Mouse (Mus musculus): Measurements from ENCODE around the gene Etl4. TPM values are rescaled to one million over a fixed set of nuclear protein-coding genes. Genes with fewer than 3 reads are reported as not detected.
A peak's percentile ranks its signal among the peaks of the same experiment; 100 is the strongest.

The Etl4 gene
- polyA plus RNA-seq, 1 experiment from 2014 or later, result 10.8 TPM

DNA sequence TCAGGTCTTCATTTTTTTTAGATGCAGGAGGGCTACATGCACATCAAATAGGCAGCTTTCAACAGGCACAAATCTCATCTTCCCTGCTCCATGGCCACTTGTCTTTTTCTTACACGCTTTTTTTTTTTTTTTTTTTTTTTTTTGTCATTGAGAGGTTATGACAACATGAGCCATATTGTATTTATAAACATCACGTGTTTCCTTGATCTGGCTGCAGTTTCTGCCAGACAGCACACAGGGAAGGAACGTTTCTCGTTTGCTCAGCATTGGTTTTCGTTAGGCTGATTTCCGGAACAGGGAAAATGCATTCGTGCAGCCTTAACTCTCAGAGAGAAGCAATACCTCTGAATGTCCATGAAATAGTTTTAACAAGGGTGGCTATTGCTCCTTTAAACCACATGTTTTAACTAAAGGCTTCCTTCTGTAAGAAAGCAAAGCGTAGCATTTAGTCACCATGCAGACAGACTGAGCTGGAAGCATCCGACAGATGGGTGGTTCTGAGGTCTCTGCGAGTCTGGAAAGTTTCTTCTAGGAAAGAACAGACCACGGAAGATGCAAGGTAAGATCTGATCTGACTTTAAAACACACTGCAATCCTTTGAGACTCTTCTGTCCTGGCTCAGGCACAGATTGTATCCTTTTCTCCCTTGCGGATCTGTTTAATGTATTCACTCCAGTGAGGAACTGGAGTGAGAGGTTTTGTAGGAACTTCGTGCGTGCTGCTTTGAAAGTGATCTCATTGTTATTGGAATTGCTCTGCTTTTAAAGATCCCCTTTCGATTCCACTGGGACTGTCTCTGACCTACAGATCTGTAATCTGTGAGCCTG is 812.8 kb downstream of the Etl4 start:
- WGBS, result 29% methylated on average over 15 of the region's 15 CpGs

DNA sequence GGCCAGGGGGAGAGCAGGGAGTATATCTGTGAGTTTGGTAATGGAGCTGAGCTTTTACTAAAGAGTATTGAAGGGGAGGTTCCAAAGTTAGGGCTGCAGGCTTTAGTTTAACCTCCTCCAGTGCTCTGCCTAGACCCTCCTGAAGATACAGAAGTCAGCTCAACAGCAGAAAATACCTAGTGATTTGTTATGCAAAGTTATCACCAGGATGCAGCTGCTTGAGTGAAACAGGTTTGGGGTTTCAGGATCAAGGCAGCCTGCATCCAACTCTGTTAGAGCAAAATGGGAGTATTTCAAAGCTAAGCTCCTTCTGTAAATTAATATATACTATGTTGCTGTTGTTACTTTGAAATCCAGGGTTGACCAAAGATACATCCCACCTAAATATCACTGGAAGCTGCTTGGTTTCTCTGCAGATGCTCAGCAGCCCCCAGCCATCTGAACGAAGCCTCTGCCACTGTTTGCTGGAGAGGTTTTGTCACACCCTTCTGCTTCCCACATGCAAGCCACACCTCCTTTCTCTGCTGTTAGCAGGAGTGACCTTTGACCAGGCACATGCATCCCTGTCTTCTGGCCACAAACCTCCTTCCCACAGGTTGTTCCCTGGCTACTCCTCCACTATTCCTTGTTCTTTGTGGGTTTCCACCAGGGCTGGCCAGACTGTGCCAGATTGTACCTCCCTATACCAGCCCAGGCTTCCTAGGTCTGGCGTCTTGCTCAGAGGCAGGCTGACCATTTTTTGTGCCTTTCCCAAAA is 814.6 kb downstream of the Etl4 start:
- Histone ChIP-seq H3K36me3 (ENCODE audit: control insufficient read depth, insufficient read depth) (no peaks in the 10 kb centered on the region), H3K27me3 (ENCODE audit: control insufficient read depth, insufficient read depth, low read length) (no peaks in the 10 kb centered on the region), H3K9ac (ENCODE audit: low read length) (no peak overlapping the region), H3K4me1 (ENCODE audit: control insufficient read depth, insufficient read depth, low read length) (peaks cover 13% of the 10 kb centered on the region; the same call in 1 of the 2 replicates), H3K4me3 (ENCODE audit: low read length) (no peak overlapping the region), H3K9me3 (replicated peaks; ENCODE audit: control insufficient read depth, low read length) (no peaks in the 10 kb centered on the region), H3K4me2 (ENCODE audit: low read depth, low read length) (peak overlapping the region; percentile 57; the same call in 1 of the 2 replicates), H3K27ac (ENCODE audit: low read length) (no peak overlapping the region)
- WGBS, result 48% methylated on average over 2 of the region's 2 CpGs
- ATAC-seq (replicated peaks; ENCODE audit: extremely low read depth, insufficient read depth, low FRiP score), result no peak

More for the DNA sequence above, 812.8 kb downstream of the Etl4 start:
- Histone ChIP-seq H3K27me3 (ENCODE audit: control insufficient read depth, insufficient read depth, low read length) (no peaks in the 10 kb centered on the region), H3K4me3 (ENCODE audit: low read length) (peak overlapping the region; percentile 32), H3K9me3 (replicated peaks; ENCODE audit: control insufficient read depth, low read length) (no peaks in the 10 kb centered on the region), H3K9ac (ENCODE audit: low read length) (peak overlapping the region; percentile 64), H3K4me2 (ENCODE audit: low read depth, low read length) (peak overlapping the region; percentile 57), H3K27ac (ENCODE audit: low read length) (peak overlapping the region; percentile 34; the same call in 1 of the 2 replicates), H3K4me1 (ENCODE audit: control insufficient read depth, insufficient read depth, low read length) (peaks cover 17% of the 10 kb centered on the region; the same call in 1 of the 2 replicates), H3K36me3 (ENCODE audit: control insufficient read depth, insufficient read depth) (no peaks in the 10 kb centered on the region)
- ATAC-seq (replicated peaks; ENCODE audit: extremely low read depth, insufficient read depth, low FRiP score), result no peak; the same call in 1 of the 2 replicates

DNA sequence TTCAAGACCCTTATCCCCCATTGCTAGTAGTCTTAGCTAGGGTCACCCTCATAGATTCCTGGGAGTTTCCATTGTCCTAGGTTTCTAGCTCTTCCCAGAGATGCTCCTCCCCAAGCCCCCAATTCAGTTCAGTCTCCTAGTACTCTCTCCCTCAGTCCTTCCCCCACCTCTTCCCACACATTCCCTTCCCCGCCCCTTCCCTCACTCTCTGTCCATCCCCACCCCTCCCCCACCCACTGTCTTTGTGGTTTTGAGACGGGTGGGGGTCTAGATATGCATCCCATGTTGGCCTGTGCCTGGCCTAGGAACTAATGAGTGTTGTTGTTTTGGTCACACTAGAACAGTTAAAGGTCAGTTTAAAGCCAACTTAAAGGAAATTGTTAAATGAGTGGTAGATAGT is 817.4 kb downstream of the Etl4 start:
- Histone ChIP-seq H3K27me3 (ENCODE audit: control insufficient read depth, insufficient read depth, low read length) (no peaks in the 10 kb centered on the region), H3K27ac (ENCODE audit: low read length) (no peak overlapping the region), H3K36me3 (ENCODE audit: control insufficient read depth, insufficient read depth) (no peaks in the 10 kb centered on the region), H3K4me1 (ENCODE audit: control insufficient read depth, insufficient read depth, low read length) (peaks cover 7% of the 10 kb centered on the region; the same call in 1 of the 2 replicates), H3K9ac (ENCODE audit: low read length) (no peak overlapping the region), H3K4me2 (ENCODE audit: low read depth, low read length) (no peak overlapping the region), H3K9me3 (replicated peaks; ENCODE audit: control insufficient read depth, low read length) (no peaks in the 10 kb centered on the region), H3K4me3 (ENCODE audit: low read length) (no peak overlapping the region)
- no peak for ATAC-seq (replicated peaks; ENCODE audit: extremely low read depth, insufficient read depth, low FRiP score)
- 79% methylated on average over 2 of the region's 2 CpGs for WGBS

DNA sequence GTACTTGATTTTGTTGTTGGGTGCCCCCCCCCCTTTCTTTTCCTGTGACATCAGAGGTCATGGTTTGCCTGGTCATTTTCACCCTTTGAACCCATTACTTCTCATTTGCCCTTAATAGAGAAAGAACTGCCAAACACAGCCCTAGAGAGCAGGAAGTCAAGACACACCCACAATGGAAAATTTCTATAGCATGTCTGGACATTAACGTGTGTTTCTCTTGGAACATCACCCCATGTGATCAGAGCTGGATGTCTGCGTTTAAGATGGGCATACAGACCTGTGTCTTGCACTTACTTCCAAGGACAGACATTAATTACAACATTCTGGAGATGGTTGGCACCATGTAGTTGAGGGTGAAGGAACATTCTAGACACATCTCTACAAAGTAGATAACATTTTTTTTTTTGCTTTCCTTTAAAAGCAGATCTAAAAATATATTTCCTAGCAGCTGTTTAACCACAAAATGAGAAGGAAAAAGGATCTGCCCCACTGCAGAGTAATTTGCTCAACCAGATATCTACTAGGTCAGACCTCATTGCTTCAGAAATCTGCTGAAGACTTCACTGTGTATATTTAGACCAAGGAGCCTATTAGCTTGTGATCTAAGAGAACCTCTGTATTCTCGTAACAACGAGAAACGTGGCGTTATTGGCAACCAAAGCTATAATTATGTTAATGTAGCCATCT is 818.3 kb downstream of the Etl4 start:
- no peak overlapping the region for H3K4me3 ChIP-seq (ENCODE audit: low read length)
- 79% methylated on average over 6 of the region's 6 CpGs for WGBS
- no peak for ATAC-seq (replicated peaks; ENCODE audit: extremely low read depth, insufficient read depth, low FRiP score)

DNA sequence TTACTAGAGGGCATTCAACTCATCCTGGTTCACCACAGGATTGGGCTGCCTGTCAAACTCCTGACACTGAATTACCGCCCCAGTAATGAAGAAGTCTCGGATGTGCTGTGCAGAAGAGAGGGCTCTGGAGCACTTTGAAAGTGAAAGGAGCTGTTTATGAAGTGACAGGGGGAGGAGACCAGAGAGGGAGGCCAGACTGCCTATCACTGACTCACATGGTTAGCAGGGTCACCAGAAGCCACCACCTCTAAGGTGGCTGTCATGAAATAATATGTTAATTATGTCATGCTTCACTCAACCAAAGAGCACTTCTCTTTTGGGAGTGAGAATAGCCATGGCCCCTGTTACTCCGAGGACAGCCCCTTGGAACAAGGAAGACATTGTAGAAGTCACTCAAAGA is 825.9 kb downstream of the Etl4 start:
- H3K27ac ChIP-seq (ENCODE audit: low read length), result no peak overlapping the region
- 51% methylated on average over 3 of the region's 3 CpGs for WGBS

More for the DNA sequence above, 818.3 kb downstream of the Etl4 start:
- Histone ChIP-seq H3K4me2 (ENCODE audit: low read depth, low read length) (no peak overlapping the region), H3K9me3 (replicated peaks; ENCODE audit: control insufficient read depth, low read length) (no peaks in the 10 kb centered on the region), H3K27me3 (ENCODE audit: control insufficient read depth, insufficient read depth, low read length) (no peaks in the 10 kb centered on the region), H3K27ac (ENCODE audit: low read length) (no peak overlapping the region), H3K9ac (ENCODE audit: low read length) (no peak overlapping the region), H3K36me3 (ENCODE audit: control insufficient read depth, insufficient read depth) (no peaks in the 10 kb centered on the region), H3K4me1 (ENCODE audit: control insufficient read depth, insufficient read depth, low read length) (peaks cover 6% of the 10 kb centered on the region; the same call in 1 of the 2 replicates)

DNA sequence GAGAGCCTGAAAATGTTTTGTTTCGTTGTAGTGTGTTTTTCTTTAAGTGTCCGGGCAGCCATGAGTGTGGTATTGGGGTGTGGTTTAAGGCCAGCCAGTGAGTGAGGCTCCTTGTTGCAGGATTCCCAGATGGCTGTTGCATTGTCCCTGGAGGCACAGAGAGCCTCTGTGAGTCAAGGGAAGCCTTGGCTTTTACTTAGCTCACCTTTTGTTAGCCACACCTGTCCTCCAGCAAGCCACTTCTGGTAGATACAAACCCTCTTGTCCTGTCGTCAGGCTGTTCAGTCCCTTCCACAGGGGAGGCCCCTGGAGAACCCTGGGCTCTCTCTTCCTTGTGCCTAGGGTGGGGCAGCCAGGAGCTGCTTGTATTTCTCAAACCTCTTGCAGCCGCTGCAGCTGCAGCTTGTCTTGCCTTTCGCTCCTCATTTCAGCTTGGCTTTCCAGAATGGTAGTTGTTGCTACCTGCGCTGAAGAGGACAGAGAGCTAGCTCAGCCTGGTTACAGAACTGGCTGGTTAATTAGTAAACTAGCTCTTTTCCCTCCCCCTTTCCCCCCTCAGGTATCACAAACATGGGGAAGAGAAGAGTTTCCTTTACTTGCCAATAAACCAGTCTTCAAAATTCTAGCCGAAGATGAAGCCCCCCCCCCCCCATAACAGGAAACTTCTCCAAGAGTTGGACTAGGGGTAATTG is 826.9 kb downstream of the Etl4 start:
- no peaks in the 10 kb centered on the region for H3K27me3 ChIP-seq (ENCODE audit: control insufficient read depth, insufficient read depth, low read length)
- no peak overlapping the region for H3K9ac ChIP-seq (ENCODE audit: low read length)
- WGBS, result 73% methylated on average over 7 of the region's 7 CpGs
- H3K4me3 ChIP-seq (ENCODE audit: low read length), result no peak overlapping the region
- no peak for ATAC-seq (replicated peaks; ENCODE audit: extremely low read depth, insufficient read depth, low FRiP score)
- H3K27ac ChIP-seq (ENCODE audit: low read length), result no peak overlapping the region
- no peaks in the 10 kb centered on the region for H3K9me3 ChIP-seq (replicated peaks; ENCODE audit: control insufficient read depth, low read length)
- H3K36me3 ChIP-seq (ENCODE audit: control insufficient read depth, insufficient read depth), result no peaks in the 10 kb centered on the region
- peaks cover 5% of the 10 kb centered on the region for H3K4me1 ChIP-seq (ENCODE audit: control insufficient read depth, insufficient read depth, low read length)
- H3K4me2 ChIP-seq (ENCODE audit: low read depth, low read length), result no peak overlapping the region

More for the DNA sequence above, 825.9 kb downstream of the Etl4 start:
- no peak overlapping the region for H3K9ac ChIP-seq (ENCODE audit: low read length)
- no peaks in the 10 kb centered on the region for H3K27me3 ChIP-seq (ENCODE audit: control insufficient read depth, insufficient read depth, low read length)
- peaks cover 2% of the 10 kb centered on the region for H3K4me1 ChIP-seq (ENCODE audit: control insufficient read depth, insufficient read depth, low read length)
- no peak for ATAC-seq (replicated peaks; ENCODE audit: extremely low read depth, insufficient read depth, low FRiP score)
- H3K4me2 ChIP-seq (ENCODE audit: low read depth, low read length), result no peak overlapping the region
- H3K36me3 ChIP-seq (ENCODE audit: control insufficient read depth, insufficient read depth), result no peaks in the 10 kb centered on the region
- H3K9me3 ChIP-seq (replicated peaks; ENCODE audit: control insufficient read depth, low read length), result no peaks in the 10 kb centered on the region
- H3K4me3 ChIP-seq (ENCODE audit: low read length), result no peak overlapping the region

DNA sequence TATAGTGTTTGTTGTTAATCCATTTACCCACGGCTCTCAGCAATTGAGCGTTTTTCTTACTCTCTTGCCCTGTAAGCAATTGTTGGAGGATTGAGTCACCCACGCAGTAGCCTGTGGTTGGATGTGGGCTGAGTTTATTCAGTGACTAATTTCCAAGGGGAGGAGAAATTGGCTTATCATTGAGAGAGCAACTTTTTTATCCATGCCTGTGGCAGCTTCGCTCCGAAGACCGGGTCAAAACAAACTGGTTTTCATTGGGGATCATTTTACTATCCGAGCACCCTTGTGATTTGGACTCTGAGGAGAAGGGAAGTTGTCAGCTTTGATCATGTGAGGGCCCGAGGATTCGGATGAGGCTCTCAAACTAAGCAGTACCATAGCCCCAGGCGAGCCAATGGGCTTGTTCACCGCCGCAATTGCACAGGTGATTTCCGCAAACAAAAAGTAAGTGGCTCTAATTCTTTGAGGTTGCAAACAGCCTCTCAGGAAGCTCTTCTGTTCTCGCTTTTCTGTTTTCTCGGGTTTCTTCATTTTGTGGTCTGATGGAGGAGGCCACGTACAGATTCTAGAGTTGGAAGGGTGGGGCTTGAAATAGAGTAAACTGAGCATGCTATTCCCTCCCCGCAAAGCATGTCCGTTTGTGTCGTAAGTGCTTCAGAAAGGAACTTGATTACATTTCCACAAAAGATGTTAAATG is 827.7 kb downstream of the Etl4 start:
- 66% methylated on average over 19 of the region's 19 CpGs for WGBS
- ATAC-seq (replicated peaks; ENCODE audit: extremely low read depth, insufficient read depth, low FRiP score), result no peak
- Histone ChIP-seq H3K4me3 (ENCODE audit: low read length) (no peak overlapping the region), H3K36me3 (ENCODE audit: control insufficient read depth, insufficient read depth) (no peaks in the 10 kb centered on the region), H3K9me3 (replicated peaks; ENCODE audit: control insufficient read depth, low read length) (no peaks in the 10 kb centered on the region), H3K9ac (ENCODE audit: low read length) (no peak overlapping the region), H3K27me3 (ENCODE audit: control insufficient read depth, insufficient read depth, low read length) (no peaks in the 10 kb centered on the region), H3K4me2 (ENCODE audit: low read depth, low read length) (peak overlapping the region; percentile 28), H3K4me1 (ENCODE audit: control insufficient read depth, insufficient read depth, low read length) (peaks cover 5% of the 10 kb centered on the region), H3K27ac (ENCODE audit: low read length) (no peak overlapping the region)

DNA sequence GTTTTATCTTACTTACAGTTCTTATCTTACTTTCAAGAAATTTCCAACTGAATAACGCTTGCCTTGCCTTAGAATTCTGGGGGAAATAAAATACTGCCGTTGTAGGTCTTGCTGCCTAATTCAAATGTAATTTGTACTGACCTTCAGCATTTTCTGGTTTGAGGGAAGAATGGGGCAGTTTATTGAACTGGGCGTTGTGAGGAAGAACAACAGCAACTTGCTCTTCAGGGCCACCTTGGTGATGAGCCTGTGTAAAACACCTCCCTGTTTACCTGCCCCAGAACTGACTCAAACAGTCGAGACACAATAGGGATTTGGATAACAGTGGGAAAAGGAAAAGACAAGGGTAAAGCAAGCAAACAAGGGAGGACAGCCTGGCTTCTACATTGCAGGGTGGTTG is 828.3 kb downstream of the Etl4 start:
- ATAC-seq (replicated peaks; ENCODE audit: extremely low read depth, insufficient read depth, low FRiP score), result no peak
- H3K27me3 ChIP-seq (ENCODE audit: control insufficient read depth, insufficient read depth, low read length), result no peaks in the 10 kb centered on the region
- H3K9ac ChIP-seq (ENCODE audit: low read length), result no peak overlapping the region
- H3K4me3 ChIP-seq (ENCODE audit: low read length), result no peak overlapping the region
- WGBS, result 53% methylated on average over 4 of the region's 4 CpGs
- no peaks in the 10 kb centered on the region for H3K9me3 ChIP-seq (replicated peaks; ENCODE audit: control insufficient read depth, low read length)
- H3K27ac ChIP-seq (ENCODE audit: low read length), result no peak overlapping the region
- H3K4me1 ChIP-seq (ENCODE audit: control insufficient read depth, insufficient read depth, low read length), result peaks cover 5% of the 10 kb centered on the region
- H3K4me2 ChIP-seq (ENCODE audit: low read depth, low read length), result peak overlapping the region; percentile 28
- H3K36me3 ChIP-seq (ENCODE audit: control insufficient read depth, insufficient read depth), result no peaks in the 10 kb centered on the region
